Mouse (Mus musculus) neural tube, embryonic 13.5 days (tissue): ENCODE data around the gene Sgta. TPM values are rescaled to one million over a fixed set of nuclear protein-coding genes. Genes with fewer than 3 reads are reported as not detected.

Experiments used
- ATAC-seq: fragments of 200-750 bp; cut with Nextera tagmentation; 2 replicates; pipeline ENCODE4 v1.8.0; 2017; ENCODE audit warnings: low read depth, mild to moderate bottlenecking, moderate TSS enrichment, moderate library complexity
- H3K27ac ChIP-seq: fragments of 300-500 bp; sonication (generic); replicated peaks from 2 replicates; pipeline ENCODE4 v1.5.1; 2015; ENCODE audit warnings: moderate library complexity, mild to moderate bottlenecking, inconsistent platforms
- H3K27me3 ChIP-seq: fragments of 300-500 bp; sonication (generic); 2 replicates; pipeline ENCODE4 v1.6.1; 2015; ENCODE audit warnings: mild to moderate bottlenecking, inconsistent platforms
- H3K36me3 ChIP-seq: fragments of 300-500 bp; sonication (generic); 2 replicates; pipeline ENCODE4 v1.6.1; 2015; ENCODE audit warnings: mild to moderate bottlenecking, inconsistent platforms
- H3K4me1 ChIP-seq: fragments of 300-500 bp; sonication (generic); replicated peaks from 2 replicates; pipeline ENCODE4 v1.6.1; 2015; ENCODE audit warnings: inconsistent platforms
- H3K4me2 ChIP-seq: fragments of 300-500 bp; sonication (generic); 2 replicates; pipeline ENCODE4 v1.6.1; 2015; ENCODE audit warnings: inconsistent platforms, mild to moderate bottlenecking, moderate library complexity
- H3K4me3 ChIP-seq: fragments of 300-500 bp; sonication (generic); 2 replicates; pipeline ENCODE4 v1.5.1; 2015; ENCODE audit warnings: mild to moderate bottlenecking, inconsistent platforms
- H3K9ac ChIP-seq: fragments of 300-500 bp; sonication (generic); 2 replicates; pipeline ENCODE4 v1.6.1; 2015; ENCODE audit warnings: moderate library complexity, mild to moderate bottlenecking, inconsistent platforms
- H3K9me3 ChIP-seq: fragments of 300-500 bp; sonication (generic); 2 replicates; pipeline ENCODE4 v1.6.1; 2016; ENCODE audit warnings: inconsistent platforms
- WGBS: fragments of 180-500 bp; shearing (Covaris S2); methylation state at CpG from one replicate; pipeline ENCODE4 v1.1.7; 2015; 5-methylcytosine and 5-hydroxymethylcytosine counted together
- polyA plus RNA-seq: library from polyadenylated mRNA; unstranded; fragments of >200 nt; fragmentation: Nextera tagmentation; extraction: Ambion mirVana; gene quantifications from 2 replicates; pipeline ENCODE4 v1.2.1, GENCODE M21; 2015

Sgta gene
- polyA plus RNA-seq, result 283 and 286 TPM in 2 replicates

DNA sequence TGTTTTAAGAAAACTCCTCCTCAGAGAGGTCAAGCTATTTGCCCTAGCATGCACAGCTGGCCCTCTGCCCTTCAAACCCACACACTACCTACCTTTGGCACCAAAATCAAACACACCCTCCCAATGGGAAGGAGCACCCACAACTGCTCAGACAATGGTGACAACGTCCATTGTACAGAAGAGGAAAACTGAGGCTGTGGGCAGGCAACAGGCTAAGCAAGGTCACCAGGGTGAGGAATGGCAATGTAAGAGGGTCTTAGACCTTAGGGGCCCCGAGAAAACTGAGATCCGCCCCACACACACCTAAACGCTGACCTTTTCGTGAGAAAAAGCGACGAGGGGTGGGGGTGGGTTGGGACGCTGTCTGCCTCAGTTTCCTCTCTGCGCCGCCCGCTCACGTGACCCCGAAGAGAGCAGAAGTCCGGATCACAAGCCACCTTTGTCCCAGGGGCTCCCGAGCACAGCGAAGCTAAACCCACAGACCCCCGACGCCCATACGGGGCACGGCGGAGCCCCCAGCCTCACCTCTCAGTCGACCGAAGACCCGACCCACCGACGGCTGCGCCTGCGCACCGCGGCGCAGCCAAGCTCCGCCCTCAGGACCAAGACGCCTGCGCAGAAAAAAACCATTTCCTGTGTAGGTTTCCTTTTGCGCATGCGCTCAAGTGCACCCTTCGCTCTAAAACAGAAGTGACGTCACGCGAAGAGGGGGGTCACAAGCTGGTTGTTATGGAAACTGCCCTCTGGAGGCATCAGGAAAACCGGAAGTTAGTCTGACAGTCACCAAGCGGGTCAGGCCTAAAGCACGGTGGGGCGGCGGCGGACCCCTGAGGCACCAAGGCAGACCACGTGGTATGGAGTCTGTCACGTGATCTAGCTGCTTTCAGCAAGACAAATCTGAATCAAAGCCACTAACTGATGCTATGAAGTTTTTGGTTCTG is at the start of gene Sgta:
Gene Sgta (minus strand): TSS at position 579 of the 941 bp plus-strand sequence.
- Histone ChIP-seq H3K27me3 (no peaks in the 10 kb centered on the region), H3K4me2 (peak within 1 kb of the TSS; percentile 91), H3K36me3 (0 out of 2 replicates have a peak, but pooled peaks cover 7% of the 10 kb centered on the region), H3K4me3 (peak within 1 kb of the TSS; percentile 88), H3K9me3 (no peaks in the 10 kb centered on the region), H3K4me1 (peaks cover 37% of the 10 kb centered on the region), H3K27ac (no peak within 1 kb of the TSS; the same call in 1 of the 2 replicates), H3K9ac (peak within 1 kb of the TSS; percentile 90)
- peak; percentile 92 for ATAC-seq
- under 1% methylated on average over 45 of the region's 48 CpGs for WGBS

DNA sequence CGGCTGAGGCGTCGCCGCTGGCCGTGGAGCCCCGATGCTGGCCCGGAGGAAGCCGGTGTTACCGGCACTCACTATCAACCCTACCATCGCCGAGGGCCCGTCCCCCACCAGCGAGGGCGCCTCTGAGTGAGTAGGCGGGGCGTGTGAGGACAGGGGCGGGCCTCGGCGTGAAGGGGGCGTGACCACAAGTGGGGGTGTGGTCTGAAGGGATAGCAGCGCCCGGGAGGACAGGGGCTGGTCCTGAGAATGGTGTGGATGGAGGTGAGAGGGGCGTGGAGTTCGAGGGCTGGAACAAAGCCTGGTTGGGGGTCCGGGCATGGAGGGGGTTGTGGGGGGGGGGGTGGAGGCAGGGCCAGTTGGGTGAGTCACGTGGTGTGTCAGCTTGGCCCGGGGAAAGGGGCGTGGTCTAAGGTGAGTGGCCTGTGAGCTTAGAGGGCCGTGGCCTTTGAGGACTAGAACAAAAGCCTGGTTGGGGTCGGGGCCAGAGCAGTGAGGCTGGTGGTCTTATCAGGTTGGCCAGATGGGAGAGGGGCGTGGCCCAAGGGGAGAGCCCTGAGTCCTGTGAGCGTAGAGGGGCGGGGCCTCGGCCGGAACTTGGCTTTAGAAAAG is 46.2 kb upstream of the Sgta start:
- peak overlapping the region; percentile 89 for H3K4me3 ChIP-seq
- 1% methylated on average over 35 of the region's 35 CpGs for WGBS
- H3K27me3 ChIP-seq, result no peaks in the 10 kb centered on the region
- peak overlapping the region; percentile 98 for H3K9ac ChIP-seq
- H3K27ac ChIP-seq, result peak overlapping the region; percentile 100
- H3K4me2 ChIP-seq, result peak overlapping the region; percentile 67
- peaks cover 27% of the 10 kb centered on the region for H3K4me1 ChIP-seq
- H3K36me3 ChIP-seq, result peaks cover 32% of the 10 kb centered on the region
- ATAC-seq, result peak; percentile 91
- H3K9me3 ChIP-seq, result no peaks in the 10 kb centered on the region

DNA sequence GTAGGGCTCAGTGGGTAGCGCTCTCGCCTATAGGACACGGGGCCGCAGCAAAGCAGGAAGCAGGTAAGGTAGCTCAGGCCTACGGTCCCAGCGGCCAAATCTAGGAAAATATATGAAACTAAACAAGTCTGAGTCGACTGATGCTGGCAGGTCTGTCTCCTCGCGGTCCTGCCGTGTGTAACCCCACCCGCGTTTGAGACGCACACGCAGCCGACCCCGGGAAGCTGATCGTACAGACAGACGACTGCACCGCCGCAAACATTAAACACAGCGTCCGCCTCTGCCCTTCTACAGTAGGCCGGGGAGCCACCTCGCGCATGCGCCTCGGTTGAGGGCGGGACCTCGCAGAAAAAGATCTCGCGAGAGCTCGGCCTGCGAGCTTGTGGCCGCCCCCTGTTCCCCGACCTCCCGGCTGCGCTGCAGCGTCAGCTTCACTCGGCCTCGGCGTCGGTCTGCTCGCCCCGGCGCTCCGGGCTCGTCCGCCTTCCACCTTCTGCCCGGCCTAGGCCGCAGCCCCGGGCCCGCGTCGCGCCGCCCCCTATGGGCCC is 45.7 kb upstream of the Sgta start, which contains the start of gene Map2k2:
Gene Map2k2 (plus strand): TSS at position 351 of the 548 bp plus-strand sequence.
- under 1% methylated on average over 55 of the region's 56 CpGs for WGBS
- Histone ChIP-seq H3K27me3 (no peaks in the 10 kb centered on the region), H3K4me1 (peaks cover 27% of the 10 kb centered on the region), H3K9ac (peak within 1 kb of the TSS; percentile 98), H3K9me3 (no peaks in the 10 kb centered on the region), H3K4me3 (peak within 1 kb of the TSS; percentile 89), H3K4me2 (peak within 1 kb of the TSS; percentile 67), H3K27ac (peak within 1 kb of the TSS; percentile 100), H3K36me3 (peaks cover 26% of the 10 kb centered on the region)
- ATAC-seq, result peak; percentile 96

DNA sequence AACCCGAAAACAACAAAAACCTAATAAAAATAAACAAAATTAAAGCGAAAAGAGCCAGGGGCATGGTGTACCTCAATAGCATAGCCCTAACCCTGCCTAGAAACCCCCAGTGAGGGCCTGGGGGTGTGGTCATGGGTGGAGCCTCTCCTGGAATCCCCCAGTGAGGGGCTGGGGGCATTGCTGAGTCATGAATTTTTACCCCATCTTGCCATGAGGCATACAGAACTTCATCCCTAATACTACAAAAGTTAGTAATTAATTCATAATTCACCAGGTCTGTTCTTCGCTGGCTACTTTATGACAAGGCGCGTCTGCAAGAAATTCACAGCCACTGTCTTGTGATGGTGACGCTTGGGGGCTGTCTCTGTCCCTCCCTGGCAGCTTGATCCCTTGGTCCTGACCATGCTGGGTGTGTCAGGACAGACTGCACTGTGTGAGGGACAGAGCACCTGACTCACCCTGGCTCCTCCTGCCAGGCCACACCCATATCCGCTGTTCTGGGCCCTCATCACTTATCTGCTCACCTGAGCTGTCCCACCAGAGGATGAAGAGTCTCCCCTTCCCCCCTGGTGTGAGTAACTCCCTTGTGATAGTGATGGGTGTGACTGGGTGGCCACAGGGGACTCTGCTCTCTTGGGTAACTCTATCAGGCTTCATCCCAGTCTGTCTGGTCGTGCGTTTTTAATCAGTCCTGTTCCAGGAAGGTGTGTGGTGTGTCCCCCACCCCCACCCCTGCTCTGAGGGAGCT is 35.1 kb upstream of the Sgta start:
- Histone ChIP-seq H3K9ac (no peak overlapping the region), H3K4me2 (no peak overlapping the region), H3K4me3 (no peak overlapping the region), H3K9me3 (no peaks in the 10 kb centered on the region), H3K27ac (no peak overlapping the region), H3K36me3 (no peaks in the 10 kb centered on the region), H3K27me3 (0 out of 2 replicates have a peak, but pooled peaks cover 4% of the 10 kb centered on the region), H3K4me1 (no peaks in the 10 kb centered on the region)
- 66% methylated on average over 9 of the region's 9 CpGs for WGBS
- ATAC-seq, result no peak

DNA sequence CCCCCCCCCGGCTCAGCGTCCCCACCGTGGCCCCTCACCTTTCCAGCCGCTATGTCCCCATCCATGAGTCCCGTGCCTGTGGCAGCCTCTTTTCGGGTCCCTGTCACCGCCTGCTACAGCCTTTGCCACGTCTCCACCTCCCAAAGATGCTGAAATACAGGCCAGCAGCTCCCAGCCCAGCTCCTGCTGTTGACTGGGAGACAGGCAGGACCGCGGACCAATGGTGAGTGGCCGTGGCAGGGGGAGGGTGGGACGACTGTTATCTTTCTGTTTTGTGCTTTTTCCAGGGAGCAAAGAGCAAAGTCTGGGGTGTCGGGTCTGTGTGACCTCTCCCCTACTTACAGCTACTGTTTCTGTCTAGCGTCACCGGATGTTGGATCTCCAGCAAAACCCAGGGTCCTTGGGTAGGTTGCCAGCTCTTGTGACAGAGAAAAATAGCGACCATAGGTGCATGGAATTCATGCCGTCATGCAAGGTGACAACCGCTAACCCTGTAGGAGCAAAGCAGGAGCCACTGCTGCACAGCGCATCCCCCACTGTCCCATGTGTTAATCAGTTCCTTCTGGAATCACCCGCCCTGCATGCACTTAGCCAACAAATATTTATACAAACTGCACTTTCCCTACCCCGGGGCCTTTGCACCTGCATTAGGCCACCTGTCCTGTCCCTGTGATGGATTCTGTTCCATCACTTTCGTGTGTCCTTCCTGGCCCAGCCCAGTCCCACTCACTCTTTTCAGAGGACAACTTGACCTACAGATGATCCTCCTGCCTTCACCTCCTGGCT is 32.7 kb upstream of the Sgta start:
- no peak overlapping the region for H3K4me2 ChIP-seq
- WGBS, result 62% methylated on average over 22 of the region's 22 CpGs
- H3K4me1 ChIP-seq, result peaks cover 8% of the 10 kb centered on the region
- no peak for ATAC-seq
- H3K36me3 ChIP-seq, result no peaks in the 10 kb centered on the region
- no peaks in the 10 kb centered on the region for H3K9me3 ChIP-seq
- 0 out of 2 replicates have a peak, but pooled peaks cover 4% of the 10 kb centered on the region for H3K27me3 ChIP-seq
- H3K9ac ChIP-seq, result no peak overlapping the region
- no peak overlapping the region for H3K4me3 ChIP-seq
- no peak overlapping the region for H3K27ac ChIP-seq

DNA sequence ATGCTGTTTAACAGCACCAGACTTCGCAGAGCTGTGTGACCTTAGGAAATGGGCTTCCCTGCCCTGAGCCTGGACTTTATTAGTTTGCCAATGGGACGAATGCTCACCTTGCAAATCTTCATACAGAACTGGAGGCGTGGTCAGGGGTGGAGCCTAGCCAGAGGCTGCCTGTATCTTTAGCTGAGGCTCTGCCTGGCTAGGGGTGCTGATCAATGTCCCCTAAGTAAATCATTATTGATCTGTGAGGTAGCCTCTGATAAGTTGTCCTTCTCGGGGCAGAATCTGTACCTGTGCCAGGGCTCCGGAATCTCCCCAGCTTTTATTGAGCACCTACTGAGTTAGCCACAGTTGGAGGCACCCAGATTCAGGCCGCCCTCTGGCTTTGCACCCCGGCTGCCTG is 30.6 kb upstream of the Sgta start:
- no peak overlapping the region for H3K4me3 ChIP-seq
- 0 out of 2 replicates have a peak, but pooled peaks cover 4% of the 10 kb centered on the region for H3K27me3 ChIP-seq
- no peaks in the 10 kb centered on the region for H3K36me3 ChIP-seq
- H3K9me3 ChIP-seq, result no peaks in the 10 kb centered on the region
- no peak overlapping the region for H3K9ac ChIP-seq
- H3K4me2 ChIP-seq, result no peak overlapping the region
- peaks cover 8% of the 10 kb centered on the region for H3K4me1 ChIP-seq
- no peak overlapping the region for H3K27ac ChIP-seq
- ATAC-seq, result no peak
- 75% methylated on average over 7 of the region's 7 CpGs for WGBS

DNA sequence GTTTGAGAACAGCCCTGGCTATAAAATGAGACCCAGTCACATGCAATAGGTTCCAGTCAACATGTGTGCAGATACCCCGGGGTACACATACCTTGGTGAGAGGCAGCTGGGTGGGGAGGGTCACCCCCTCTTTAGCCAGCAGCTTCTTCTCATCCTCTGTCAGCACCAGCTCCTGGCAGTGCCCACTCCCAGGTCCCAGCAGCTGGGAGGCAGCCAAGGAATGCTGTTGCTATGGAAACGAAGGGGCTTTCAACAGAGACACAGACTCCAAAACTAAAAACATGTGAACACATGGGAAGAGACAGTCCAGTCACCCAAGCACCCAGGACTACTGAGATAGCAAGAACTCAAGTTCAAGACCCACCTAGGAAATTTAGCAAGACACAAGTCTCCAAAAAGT is 29.2 kb upstream of the Sgta start:
- H3K36me3 ChIP-seq, result no peaks in the 10 kb centered on the region
- no peak for ATAC-seq
- peak overlapping the region; percentile 26; the same call in 1 of the 2 replicates for H3K9ac ChIP-seq
- H3K9me3 ChIP-seq, result no peaks in the 10 kb centered on the region
- H3K27ac ChIP-seq, result no peak overlapping the region
- H3K4me2 ChIP-seq, result no peak overlapping the region
- no peak overlapping the region for H3K4me3 ChIP-seq
- H3K4me1 ChIP-seq, result peaks cover 8% of the 10 kb centered on the region
- WGBS, result 70% methylated on average over 2 of the region's 2 CpGs
- H3K27me3 ChIP-seq, result 0 out of 2 replicates have a peak, but pooled peaks cover 4% of the 10 kb centered on the region

DNA sequence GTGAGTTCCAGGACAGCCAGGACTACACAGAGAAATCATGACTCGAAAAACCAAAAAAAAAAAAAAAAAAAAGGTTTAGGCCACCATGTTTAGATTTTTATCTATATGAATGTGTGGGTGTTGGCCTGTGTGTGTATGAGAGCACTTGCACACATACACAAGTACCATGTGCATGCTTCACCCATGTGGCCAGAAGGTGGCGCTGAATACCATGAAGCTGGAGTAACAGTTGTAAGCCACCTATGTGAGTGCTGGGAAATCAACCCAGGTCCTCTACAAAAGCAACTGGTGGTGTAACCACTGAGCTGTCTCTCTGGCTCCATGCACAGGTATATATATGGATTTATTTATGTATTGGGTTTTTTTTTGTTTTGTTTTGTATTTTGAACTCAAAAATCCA is 27.0 kb upstream of the Sgta start:
- H3K36me3 ChIP-seq, result peaks cover 13% of the 10 kb centered on the region
- no peak overlapping the region for H3K4me2 ChIP-seq
- peaks cover 8% of the 10 kb centered on the region for H3K4me1 ChIP-seq
- no peak overlapping the region for H3K27ac ChIP-seq
- no peaks in the 10 kb centered on the region for H3K9me3 ChIP-seq
- H3K4me3 ChIP-seq, result no peak overlapping the region
- H3K27me3 ChIP-seq, result no peaks in the 10 kb centered on the region
- ATAC-seq, result no peak
- 40% methylated on average over 2 of the region's 2 CpGs for WGBS
- no peak overlapping the region for H3K9ac ChIP-seq

DNA sequence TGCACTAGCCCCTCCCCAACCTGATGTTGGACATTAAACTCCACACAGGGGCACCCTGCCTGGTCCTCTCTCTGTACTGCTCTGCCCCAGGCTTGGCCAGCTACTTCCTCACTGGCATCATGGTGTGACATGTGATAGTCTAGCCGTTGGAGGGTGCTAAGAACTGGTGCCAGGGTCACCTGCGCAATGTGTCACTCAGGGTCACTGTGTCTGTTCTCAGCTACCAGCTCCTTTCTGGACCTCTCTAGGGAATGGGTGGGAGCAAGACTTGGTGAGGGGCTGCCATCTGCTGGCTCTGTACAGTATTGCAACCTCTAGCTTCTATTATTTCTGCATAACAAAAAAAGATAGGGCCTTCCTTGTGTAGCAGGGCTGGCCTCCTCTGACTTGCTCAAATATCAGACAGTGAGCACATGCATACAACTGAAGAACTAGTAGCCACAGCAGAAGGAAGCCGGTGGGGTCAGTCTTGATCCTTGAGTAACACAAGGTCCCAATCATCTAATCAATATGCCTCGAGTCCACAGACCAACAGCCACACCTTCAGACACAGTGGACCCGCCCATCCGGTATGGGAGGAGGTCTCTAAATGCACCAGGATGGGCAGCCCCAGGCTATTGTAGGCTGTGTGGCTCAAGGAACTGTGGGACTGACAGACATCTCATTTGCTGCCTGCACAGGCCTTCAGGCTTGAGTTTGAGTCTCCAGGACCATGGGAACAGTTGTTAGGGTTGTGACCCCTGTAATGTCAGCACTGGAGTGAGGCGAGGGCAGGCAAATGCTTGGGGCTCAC is 22.4 kb upstream of the Sgta start:
- WGBS, result 80% methylated on average over 7 of the region's 7 CpGs
- H3K4me3 ChIP-seq, result no peak overlapping the region

DNA sequence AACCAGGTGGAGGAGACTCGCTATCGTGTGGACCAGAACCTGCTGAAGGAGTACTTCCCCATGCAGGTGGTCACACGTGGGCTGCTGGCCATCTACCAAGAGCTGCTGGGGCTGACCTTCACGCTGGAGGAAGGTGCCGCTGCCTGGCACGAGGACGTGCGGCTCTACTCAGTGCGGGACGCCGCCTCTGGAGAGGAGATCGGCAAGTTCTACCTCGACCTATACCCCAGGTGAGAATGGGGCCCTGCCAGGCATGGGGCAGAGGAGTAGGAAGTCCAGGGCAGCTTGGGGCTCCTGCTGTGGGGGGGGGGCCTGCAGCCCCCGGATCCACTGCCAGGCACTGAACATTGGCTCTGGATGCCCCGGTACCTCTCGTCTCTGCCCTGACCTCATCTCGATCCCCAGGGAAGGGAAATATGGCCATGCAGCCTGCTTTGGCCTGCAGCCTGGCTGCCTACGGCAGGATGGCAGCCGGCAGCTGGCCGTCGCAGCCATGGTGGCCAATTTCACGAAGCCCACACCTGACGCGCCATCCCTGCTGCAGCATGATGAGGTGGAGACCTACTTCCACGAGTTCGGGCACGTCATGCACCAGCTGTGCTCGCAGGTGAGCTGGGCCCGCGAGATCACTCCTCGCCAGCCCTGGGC is 20.2 kb upstream of the Sgta start:
- H3K9me3 ChIP-seq, result no peaks in the 10 kb centered on the region
- peaks cover 78% of the 10 kb centered on the region for H3K36me3 ChIP-seq
- H3K27ac ChIP-seq, result no peak overlapping the region
- H3K27me3 ChIP-seq, result no peaks in the 10 kb centered on the region
- no peak overlapping the region for H3K4me2 ChIP-seq
- no peaks in the 10 kb centered on the region for H3K4me1 ChIP-seq
- ATAC-seq, result no peak
- H3K9ac ChIP-seq, result no peak overlapping the region
- 94% methylated on average over 31 of the region's 31 CpGs for WGBS
- H3K4me3 ChIP-seq, result no peak overlapping the region

More for the DNA sequence above, 22.4 kb upstream of the Sgta start:
- no peak overlapping the region for H3K4me2 ChIP-seq
- peaks cover 59% of the 10 kb centered on the region for H3K36me3 ChIP-seq
- H3K9ac ChIP-seq, result no peak overlapping the region
- H3K27me3 ChIP-seq, result no peaks in the 10 kb centered on the region
- H3K4me1 ChIP-seq, result no peaks in the 10 kb centered on the region
- ATAC-seq, result peak; percentile 47; the same call in 1 of the 2 replicates
- H3K9me3 ChIP-seq, result no peaks in the 10 kb centered on the region
- H3K27ac ChIP-seq, result no peak overlapping the region
